Mouse (Mus musculus): Measurements from ENCODE around the gene Dmgdh.
A peak's percentile ranks its signal among the peaks of the same experiment; 100 is the strongest.

Dmgdh gene

DNA sequence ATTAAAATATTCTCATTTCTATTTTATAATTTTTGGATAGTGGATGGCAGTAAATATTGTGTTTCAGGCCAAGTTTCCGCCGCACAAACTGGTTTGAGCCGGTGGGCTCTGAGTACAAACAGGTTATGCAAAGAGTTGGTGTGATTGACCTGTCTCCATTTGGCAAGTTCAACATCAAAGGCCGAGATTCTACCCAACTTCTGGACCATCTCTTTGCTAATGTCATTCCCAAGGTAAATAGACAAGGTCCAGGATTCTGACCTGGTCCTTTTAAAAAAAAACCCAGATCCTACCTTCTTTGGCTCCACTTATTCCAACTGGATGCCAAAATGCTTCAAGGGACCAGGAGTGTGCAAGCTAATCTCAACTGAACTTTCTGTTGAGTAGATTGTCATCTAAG, 37.0 kb downstream of the Dmgdh start:
- DNase-seq = no peak

DNA sequence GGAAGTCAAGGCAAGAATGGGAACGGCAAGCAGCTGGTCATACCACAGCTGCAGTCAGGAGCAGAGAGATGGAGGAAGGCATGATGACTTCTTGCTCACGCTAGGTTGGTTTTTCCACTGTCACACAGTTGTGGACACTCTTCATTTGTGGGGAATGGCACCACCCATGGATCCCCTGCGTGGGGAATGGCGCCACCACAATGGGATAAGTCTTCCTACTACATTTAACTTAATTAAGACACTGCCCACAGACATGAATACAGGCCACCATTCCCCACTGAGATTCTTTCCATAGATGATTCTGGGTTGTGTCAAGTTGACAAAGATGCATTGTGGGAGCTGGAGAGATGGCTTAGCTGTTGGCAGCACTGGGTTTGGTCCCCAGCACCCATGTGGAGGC, 38.1 kb downstream of the Dmgdh start:
- no peak for DNase-seq

DNA sequence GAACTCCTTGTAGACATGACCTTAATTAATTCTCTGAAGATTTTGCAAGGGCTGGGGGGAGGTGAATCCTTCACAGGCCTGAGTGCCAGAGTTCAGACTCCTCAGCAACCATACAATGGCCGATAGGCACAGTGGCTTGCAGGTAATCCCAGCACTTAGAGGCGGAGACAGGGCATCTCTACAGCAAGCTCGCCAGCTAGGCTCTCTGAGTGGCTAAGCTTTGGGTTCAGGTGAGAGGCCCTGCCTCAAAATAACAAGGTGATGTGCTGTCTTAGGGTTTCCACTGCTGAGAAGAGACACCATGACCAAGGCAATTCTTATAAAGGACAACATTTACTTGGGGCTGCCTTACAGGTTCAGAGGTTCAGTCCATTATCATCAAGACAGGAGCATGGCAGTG, 39.6 kb downstream of the Dmgdh start:
- no peak for DNase-seq

DNA sequence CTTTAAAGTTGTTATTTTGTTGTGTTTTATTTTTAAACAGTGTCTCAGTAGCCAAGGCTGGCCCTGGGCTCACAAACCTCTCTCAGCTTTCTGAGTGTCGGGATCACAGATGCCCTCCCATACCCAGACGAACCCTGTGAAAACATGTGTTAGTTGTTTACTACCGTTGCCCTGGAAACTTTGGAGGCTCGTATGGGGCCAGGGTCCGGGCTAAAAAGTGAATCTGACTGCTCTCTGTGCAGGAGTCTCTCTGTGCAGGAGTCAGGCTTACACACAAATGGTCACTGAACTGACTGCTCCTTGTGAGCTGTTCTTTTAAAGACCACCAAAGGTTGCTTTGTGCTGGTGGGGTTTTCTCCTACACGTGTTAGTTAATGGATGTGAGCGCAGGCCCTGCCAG, 42.9 kb downstream of the Dmgdh start:
- DNase-seq = no peak

DNA sequence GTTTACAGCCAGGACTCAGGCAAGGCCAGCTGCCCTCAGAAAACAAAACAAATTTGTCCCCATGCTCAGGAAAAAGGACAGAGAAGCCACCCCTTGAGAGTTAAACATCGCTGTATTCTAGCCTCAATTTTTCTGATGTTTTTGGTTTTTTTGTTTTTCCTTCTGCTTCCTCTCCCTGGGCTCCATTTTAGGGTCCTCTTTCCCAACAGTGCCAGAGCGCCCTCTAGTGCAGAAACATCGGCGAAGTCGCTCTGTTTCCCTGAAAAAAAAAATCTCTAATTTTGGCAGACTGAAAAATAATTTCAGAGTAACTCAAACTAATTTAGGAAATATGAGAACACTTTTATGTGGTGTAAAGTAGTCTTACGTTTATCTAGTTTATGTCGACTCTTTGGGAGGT, 44.7 kb downstream of the Dmgdh start:
- peak; percentile 39 to 70 for DNase-seq

DNA sequence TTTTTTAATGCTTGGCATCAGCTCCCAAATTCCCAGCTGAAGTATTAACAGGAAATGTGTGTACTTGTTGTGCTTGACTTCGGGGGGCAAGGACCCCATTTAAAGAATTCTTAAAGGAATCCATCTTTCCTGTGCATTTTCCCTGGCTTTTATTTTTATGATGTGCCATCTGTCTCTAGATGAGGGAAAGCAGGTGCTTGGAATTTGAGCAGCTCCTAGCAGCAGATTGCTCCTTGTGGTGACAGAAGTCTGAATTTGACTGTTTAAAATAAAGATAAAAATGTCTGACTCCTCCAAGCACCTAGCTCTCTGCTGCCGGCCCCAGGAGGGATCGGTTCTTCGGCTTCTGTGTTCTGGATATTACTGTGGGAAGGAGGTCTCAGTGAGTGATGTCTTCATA, 47.7 kb downstream of the Dmgdh start:
- no peak for DNase-seq

DNA sequence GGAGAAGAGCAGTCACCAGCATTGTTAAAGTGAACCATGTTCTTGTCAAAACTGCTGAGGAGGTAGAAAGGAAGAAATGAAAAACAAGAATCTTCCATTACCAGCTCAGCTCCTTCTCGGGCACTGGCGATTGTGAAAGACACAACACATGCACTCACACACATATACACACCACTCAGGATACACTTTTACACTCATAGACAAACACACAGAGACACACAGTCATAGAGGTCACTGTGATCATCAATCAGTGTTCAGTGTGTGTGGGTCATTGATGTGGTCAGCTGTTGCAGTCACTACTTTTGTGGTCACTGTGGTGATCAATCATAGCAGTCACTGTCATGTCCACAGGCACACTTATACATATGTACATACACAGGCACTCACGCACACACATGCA, 49.2 kb downstream of the Dmgdh start:
- no peak for DNase-seq

DNA sequence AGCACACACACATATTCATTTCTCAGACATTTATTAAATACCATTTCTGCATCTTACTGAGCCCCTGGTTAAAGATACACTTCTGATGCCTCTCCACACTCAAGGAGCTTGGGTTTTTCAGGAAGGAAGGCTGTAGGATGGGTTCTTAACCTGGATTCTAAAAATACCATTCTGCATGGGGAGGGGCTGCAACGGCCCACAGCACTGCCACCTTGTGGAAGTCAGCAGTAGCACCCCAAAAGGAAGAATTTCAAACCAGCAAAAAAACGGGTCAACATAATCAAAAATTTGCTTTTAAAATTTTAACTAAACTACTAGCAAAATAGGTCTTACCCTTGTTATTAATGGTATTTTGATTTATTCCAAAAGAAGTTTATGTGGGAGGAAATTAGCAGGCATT, 50.0 kb downstream of the Dmgdh start:
- DNase-seq = peak in 1 of 2 experiments; percentile 9

DNA sequence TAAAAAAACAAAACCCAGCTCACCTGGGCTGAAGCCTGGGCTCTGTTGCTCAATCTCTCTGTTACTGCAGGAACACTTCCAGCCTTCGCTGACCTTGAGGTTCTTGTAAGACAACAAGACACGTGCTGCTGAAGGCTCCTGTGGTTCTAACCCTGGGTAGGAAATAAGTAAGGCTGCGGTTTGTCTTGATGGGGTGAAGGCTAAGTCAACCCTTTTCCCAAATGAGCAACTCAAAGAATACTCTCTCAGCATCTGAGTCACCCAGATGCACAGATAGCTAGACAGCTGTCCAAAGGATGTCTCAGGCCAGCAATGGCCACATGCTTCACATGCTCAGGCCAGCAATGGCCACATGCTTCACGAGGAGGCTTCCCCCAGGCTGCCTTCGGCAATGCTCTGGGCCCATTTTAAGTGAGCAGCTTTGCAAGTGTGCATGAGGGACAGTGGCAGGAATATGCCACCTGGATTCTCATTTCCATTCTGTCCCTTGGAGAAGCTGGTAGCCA, 61.0 kb downstream of the Dmgdh start:
- no peak for DNase-seq

DNA sequence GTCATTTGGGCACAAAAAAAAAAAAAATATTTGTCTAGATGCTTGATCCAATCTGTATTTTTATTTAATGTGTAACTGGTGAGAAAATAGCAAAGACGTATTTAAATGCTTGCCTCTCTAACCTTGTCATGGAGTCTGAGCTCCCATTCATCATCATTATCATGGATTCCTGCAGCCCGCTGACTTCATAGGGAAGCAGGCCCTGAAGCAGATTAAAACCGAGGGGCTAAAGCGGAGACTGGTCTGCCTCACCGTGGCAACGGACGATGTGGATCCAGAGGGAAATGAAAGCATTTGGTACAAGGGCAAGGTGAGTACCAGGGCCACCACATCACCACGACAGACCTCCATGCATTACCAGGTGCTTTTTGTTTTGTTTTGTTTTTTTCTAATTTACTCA, 69.9 kb downstream of the Dmgdh start:
- no peak for DNase-seq

DNA sequence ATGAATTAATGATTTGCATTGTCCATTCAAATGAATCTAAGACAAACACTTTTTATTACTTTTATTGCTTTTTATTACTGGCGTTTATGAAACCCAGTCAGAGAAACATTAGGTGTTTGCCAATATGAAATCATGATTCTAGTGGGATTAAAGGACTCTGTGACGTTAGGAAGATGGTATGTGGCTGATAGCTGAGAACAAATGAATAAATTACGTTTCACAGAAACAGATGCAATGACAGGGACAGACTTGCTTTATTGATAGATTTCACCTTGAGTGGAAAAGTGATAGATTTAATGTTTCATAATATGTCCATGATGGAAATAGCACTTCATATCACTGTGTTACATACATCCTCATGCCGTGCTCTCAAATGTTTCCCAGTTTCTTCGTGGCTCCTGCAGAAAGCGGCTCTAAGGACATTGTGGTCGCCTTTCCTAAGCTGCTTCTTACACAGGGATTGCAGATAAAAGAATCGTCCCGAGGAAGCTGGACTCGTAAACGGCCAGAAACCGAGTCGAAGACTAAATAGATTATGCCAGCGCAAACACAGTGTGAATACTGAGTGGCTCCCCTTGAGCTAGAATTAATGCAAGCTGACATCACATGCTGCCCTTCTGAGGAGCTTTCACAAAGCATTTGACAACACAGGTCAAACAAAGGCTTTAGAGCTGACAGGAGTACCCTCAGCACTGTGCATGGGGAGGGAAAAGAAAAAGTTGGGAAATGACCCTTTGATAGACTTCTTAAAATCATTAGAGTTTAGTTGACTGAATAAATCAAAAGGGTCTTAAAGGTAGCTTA, 78.6 kb downstream of the Dmgdh start:
- DNase-seq = no peak

DNA sequence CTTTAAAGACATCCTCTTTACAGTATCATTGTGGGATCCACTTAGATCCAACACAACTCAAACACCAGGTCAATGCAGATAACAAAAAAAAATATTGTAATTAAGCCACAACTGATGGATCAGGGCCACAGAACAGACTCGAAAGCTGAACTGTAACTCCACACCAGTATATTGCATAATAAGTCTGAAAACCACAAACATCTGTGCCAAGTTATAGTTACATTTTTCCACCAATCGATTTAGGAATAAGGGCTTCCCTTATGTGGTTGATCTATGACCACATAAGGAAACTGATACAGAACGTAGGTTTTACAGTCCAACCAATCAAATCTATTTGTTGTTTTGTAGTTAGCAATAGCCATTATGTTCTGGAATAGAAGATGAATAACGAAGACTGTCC, 80.9 kb downstream of the Dmgdh start:
- DNase-seq = no peak

DNA sequence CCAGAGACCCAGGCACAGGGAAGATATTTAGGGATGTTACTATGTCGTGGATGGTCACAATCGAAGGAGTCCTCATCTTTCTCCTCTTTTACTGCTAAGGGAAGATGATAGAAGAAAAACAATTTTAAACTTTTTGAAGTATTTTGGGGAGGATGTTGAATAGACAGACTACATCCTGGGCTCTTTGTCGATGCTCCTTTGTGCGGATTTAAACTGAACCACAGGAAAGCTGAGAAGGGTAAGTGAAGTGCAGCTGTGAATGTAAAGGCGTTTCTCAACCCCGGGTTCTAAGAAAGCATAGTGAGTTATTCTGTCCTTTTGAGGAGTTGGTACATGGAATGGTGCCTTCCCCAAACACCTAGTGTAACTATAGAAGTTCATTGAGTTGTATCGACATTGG, 82.4 kb downstream of the Dmgdh start:
- no peak for DNase-seq

DNA sequence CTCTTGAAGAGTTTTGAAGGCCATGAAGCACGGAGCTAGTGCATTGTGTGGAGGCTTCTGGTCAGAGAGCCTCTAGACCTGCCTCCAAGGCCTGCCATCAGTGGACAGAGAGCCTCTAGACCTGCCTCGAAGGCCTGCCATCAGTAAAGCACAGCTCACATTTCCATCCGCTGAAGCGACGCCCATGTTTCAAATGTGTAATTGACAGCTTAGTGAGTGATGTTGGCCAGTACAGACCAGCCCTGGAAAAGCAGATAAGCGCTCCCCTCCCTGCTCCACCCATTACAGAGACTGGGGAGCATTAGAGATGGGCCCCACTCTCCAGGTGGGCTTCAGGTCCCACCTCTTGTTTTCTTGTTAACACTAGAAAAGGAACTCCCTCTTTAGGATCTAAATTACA, 83.3 kb downstream of the Dmgdh start:
- no peak for DNase-seq

DNA sequence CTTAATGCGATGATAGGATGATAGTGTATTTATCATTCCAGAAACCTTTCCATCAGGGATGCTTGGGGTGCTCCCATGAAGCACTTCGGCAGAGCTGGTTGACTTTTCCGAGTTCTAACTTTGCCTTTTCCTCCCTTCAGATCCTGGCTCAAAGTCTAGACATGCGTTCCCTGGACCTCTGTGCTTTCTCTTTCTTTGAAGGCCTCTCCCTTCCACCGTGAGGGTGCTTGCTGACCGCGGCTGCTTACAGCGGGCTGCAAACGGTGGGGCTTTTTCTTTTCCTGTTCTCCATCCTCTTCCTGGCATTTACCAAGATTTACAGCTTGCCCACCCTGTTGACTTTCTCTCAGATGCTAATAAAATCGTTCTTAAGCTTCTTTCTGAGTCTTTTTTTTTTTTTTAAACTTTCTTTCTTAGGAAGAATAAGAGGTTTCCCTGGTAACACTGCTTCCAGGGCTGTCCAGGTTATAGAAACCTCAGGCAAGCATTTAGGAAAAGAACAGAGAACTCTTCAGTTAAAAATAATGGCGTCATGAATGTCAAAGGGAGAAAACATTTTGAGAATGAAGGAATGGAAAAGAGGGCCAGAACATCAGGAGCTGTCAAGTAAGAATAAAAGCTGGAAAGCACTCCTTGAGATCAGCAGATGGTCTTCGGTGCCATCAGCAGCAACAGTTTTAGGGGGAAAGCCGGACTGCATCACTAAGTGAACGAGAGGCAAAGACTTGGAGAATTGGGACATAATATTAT, 84.1 kb downstream of the Dmgdh start:
- no peak for DNase-seq

DNA sequence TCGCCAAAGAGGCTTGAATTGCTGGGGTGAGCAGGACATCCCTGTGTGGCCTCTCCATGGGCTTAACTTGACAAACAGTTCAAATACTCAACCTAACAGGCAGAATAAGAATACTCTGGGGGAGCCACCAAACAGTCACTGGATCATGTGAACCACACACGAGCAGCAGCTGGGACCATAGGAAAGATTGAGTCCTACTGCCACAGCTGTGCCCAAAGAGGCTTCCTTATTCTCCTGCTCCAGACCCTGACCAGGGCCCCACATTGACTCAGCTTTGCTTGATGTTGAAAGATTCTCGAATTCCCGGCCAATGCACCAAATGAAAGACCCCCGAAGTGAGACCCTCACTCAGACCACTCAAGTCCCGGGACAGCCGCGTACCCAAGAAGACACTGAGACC, 87.6 kb downstream of the Dmgdh start:
- DNase-seq = no peak

DNA sequence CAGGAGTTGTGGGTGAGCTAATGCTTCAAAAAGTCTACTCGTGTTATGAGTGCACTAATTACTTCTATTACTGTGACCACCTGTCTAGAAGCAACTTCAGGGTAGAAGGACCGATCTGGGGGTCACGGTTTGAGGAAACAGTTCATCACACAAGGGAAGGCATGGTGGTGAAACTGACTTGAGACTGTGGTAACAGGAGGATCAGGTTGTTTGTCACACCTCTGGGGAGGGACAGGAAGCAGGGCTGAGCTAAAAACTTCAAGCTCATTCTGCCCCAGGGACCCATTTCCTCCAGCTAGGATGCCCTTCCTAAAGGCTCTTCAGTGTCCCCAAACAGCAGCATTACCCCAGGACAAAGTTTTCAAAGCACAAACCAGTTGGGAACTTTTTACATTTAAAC, 88.6 kb downstream of the Dmgdh start:
- no peak for DNase-seq

DNA sequence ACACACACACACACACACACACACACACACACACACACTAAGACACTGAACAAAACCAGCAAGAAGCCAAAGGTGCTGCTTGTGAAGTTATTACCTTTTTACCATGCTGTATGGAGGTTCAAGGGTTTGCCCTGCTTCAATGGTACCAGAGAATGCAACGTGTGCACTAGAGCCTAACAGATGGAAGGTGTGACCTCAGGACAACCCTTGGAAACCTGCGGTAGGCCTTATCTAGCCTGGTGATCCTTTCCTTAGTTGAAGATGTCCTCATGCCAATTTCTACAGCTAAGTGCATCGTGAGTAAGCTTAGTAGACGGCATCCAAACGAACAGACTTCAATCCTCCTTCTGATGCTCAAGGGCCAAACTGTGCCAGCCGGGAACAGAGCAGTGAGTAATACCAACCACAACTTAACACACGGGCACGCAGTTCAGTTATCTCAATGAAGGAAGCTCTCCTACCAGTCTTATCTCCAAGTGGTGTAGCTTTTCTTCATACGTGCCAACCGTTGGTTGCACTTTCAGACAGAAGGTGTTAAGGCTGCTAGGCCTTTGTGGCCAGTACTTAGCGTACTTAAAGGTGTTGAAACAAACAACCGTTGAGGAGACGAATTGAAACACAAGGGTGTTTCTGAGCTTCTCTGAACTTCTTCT, 90.2 kb downstream of the Dmgdh start:
- no peak for DNase-seq

DNA sequence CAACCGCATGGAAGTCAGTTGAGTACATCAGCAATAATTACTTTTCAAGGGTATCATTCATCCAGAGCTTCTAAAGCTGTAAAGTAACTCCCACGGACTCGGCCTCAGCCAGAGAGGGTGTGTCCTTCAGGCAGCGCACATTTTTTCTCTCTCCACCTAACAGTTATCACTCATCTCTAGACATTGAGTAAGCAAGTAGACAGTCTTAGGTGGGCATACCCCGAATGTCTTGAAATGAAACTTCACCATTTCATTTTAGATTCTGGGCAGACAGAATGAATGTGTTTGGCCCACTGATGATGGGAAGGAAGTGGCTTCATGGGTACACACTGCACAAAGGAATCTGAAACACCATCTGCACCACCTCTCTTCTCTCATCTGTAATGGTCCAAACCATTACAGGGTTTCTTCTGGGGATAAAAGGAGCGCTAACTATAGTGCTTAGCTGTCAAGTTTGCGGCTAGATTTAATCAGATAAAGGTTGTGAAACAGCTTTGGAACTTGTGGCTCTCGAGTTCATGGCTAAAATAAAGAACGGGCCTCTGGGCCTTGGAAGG, 96.9 kb downstream of the Dmgdh start:
- no peak for DNase-seq

DNA sequence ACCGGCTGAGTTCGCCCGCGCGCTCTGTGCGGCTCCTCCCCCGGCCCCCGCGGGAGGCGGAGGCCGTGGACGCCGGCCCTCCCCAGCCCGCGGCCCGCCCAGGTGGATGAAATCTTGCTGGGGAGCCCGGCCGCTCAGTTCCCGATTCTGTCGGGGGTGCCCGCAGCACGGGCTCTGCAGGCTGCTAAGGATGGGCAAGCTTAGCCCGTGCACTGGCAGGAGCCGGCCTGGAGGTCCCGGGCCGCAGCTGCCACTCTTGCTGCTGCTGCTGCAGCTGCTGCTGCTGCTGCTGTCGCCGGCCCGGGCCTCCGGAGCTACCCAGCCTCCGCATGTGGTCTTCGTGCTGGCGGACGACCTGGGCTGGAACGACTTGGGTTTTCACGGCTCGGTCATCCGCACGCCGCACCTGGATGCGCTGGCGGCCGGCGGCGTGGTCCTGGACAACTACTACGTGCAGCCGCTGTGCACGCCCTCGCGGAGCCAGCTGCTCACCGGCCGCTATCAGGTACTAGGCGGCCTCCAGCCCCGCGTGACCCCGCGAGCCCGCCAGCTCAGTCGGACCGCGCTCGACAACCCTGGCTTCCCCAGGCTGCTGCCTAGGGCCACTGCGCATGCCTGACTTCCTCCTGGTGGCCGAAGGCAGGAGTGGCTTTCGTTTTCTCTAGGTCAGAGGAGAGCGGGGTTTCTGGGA, 97.5 kb downstream of the Dmgdh start, which contains the start of gene Arsb:
Gene Arsb, plus strand, starts transcription at position 43 of the 691 bp plus-strand sequence.
- DNase-seq = peak; percentile 88 to 90

DNA sequence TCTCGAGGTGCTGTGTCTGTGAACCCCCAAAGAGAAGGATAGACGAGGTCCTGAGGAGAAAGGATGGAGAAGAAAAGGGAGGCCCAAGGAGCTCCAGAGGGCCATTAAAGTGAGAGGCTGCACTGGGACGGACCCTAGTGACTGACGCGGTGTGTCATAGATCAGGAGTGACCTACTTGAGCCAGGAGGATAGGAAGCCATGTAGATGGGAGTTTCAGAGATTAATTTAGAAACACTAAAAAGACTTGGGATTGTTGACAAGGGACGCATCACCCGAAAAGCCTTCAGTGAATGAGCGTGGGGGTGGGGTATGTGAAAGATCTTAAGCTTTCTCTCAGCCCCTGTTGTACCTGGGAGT, 98.0 kb downstream of the Dmgdh start:
- no peak for DNase-seq

DNA sequence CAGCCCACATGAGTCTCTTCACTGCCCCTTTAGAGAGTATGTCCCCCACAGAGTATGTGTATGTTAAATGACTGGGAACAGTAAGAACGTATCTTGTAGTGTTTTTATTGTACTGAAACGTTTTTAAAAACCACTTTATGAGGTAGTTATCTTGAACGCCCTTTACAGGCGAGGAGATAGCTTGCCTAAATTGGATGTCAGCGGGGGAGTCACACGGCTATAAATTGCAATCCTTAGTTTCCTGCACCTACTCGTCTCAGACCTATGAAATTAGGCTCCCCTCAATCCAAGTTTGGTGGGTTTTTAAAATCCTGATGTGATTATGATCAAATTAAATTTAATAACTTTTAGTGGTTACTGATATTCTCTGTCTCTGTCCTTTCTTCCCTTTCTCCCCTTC, 98.6 kb downstream of the Dmgdh start:
- no peak for DNase-seq

Measured in lung, postnatal 4 days (tissue).